Mouse (Mus musculus) frontal cortex, postnatal 36 days (tissue): ENCODE measurements around the gene Tspo.

Experiments
- DNase-seq, 2 experiments: peaks; one replicate each; pipeline ENCODE4 v3.0.0; 2022; ENCODE audit warnings: low spot score in 2 of 2

The Tspo gene

DNA sequence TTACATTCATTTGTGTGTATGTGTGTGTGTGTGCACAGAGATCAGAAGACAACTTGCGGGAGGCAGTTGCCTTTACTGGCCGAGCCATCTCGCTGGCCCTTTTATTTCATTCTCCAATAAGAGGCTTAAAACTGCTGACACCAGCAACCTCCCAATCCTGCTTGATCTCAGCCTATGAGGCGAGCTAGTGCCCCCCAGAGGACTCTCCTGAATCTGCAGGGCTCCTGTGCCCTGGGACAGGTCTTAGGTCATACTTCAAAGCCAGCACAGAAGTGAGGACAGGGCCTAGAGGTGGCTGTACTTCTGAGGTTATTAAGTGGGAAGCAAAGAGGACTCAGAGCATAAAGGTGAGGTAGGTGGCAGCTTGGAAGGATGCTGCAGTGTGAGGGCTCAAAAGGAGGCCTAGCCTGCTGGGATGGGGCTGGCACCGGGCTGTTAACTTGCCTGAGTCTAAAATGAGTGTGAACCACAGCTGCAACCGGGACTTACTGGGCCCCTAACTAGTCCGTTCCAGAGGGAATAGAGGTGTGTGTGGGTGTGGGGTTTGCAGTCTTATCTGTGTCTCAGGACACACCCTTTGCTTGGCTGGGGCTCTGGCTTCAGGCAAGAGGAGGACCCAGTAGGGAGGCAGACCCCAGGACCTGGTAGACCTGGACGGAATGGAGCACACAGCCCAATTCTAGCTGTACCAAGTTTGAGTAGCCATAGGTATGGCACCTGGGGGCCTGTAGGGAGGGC is 20.2 kb downstream of the Tspo start:
- DNase-seq: no peak

- no peak for DNase-seq
These were observed 21.4 kb downstream of the Tspo start for GRCm38 (mm10) chr15:83584741-83585220.

DNA sequence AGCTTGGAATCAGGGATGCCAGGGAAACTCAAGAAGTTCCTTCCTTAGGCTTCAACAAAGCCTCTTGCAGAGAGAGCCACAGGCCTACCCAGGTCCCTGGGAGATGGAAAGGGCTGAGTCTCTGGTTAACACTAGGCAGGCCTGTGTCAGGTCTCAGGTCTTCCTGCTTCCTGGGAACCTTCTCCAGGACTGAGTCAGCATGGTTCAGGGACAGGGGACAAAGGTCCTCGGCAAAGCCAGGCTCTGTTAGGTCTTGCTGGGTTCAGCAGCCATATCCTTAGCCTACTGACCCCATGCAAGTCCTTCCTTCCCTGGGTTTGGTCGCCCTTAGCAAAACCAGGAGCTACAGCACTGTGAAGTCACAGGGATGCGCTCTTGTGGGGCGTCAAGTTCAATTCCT is 27.4 kb downstream of the Tspo start:
- DNase-seq: no peak

GRCm38 (mm10) chr15:83591758-83592157 is 28.4 kb downstream of the Tspo start:
- DNase-seq: no peak

DNA sequence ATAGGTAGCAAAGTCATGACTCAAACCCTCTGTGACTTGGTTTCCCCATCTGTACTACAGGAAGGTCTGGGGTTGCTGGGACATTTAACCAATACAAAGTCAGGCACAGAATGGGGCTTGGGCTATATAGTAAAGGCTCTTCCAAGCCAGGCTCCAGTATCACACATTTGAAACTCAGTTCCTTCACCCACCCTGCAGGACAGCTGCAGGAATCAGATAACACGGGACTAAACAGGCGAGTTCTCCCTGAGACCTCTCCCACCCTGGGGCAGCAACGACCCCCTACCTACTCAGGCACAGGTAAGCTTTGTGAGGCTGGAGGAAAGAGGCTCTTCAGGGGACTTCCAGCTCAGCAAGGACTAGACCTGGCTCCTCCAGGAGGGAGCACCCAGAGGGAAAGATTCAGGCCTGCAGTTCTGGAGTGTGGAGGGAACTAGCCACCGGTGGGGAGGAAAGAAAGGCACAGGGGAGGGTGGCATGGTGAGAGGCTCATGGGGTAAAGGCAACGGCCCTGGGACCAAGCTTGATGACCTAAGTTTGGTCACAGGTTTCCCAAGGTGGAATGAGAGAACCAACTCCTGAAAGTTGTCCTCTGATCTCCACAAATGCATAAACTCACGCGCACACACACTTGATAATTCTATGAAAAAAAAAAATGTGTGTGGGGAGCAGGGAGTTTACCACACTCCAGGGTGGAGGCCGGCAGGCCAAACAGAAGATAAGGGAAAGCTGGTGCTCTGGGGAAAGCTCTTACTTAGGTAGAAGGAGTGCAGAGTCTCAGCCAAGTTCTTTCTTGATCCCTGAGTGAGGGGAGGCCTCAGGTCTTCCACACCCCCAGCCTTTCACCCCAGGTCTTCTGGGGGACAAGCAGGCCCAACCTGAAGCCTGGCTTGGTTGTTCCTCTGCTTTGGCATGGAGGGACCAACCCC is 29.1 kb downstream of the Tspo start:
- no peak for DNase-seq

DNA sequence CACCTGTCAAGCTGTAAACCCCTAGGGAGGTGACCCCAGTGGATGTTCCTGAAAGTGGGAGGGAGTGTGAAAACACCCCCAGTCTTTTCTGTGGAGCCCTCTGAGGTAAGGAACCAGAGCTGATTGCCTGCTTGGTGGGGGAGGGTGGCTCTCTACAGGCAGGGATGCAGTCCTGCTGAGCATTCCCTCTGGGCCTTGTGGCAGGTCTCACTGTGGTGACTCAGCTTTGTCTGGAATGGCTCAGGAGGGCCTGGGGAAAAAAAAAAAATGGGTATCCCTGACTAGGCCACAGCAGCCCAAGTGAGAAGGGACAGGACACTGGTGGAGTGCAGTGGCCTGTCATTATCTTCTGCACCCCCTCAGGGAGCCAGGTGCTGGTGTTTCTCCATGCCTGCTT is 29.8 kb downstream of the Tspo start:
- no peak for DNase-seq

DNA sequence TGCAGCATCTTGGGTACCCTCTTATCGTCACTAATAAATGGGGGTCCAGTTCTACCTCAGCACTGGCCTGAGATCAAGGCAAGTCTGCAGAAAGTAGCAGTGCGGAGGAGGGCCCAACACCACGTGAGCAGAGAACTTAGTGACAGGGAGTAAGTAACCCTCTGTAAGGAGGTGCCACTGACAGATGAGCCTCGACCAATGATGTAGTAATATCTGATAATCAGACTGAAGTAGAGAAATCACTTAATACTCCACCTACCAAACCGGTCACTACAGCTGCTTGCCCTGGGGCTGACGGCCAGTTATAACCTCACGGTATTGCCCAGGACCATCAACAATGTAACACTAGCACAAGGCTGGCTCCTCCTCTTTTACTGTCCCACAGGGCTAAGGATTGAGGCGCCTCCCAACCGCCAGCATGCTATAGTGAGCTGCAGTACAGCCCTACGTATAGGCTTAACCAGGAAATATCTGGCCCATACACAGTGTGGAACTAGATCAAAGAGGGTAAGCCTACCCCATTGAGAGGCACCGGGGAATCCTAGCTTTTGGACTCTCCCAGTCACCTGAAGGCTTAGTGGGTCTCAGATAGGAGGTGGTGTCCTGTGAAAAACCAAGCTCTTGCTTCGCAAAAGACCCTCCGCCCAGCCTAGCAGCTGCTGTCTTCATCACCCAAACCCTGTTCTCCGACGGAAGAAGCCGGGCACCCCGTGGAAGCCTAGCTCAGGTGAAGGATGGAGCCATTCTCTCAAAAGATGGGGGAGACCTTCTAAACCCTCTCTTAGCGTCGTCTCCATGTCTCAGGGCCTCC is 30.5 kb downstream of the Tspo start:
- DNase-seq: no peak

DNA sequence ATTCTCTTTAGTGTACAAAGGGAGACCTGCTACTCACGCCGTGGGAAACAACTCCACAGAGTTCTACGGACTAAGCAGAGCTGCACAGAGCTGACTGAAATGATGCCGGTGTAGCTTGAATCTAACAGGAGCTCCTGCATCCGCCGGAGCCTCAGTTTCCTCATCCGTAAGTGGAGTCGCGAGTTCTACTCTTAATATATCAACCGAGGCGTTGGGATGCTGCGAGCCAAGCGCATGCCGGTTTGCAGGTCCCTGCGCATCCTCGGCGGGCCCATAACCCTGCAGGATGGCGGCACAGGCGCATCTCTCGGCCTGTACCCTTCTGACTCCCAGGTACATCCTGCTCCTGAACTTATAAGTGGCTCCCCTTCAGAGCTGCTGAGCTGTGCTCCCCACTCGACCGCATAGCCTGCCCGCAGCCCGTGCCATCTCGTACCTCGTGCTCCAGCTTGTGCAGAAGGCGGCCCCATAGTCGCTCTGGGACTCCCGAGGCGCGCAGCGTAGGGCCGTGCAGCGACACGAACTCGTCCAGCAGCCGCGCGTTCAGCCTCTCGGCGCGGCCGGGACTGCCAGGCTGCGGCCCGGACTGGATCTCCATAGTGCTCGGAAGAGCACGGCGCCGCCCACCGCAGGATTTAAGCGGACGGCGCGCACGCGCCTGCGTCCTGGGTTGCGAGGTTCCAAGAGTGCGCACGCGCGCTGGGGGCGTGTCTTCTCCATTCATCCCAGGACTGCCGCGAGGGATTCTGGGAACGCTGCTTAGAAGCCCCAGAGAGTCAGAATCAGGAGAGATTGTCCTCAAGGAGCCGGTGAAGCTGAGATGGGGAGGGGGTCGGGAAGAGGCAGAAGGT is 31.3 kb downstream of the Tspo start, which contains the start of gene Ttll12:
TSS of gene Ttll12 (minus strand) at position 645 of the 851 bp plus-strand sequence.
- DNase-seq: peak; percentile 94 to 97

DNA sequence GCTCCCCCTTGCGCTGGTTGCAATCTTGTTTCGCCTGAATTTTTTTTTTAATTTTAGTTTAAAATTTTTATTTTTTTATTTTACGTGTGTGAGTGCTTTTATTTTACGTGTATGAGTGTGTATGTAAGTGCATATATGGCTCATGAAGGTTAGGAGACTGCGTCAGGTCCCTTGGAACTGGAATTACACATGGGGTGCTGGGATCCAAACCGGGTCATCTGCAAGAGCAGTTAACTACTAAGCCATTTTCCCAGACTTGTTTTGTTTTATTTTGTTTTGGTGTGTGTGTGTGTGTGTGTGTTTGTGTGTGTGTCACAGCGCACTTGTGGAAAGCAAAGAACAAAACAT is 31.9 kb downstream of the Tspo start:
- DNase-seq: no peak

DNA sequence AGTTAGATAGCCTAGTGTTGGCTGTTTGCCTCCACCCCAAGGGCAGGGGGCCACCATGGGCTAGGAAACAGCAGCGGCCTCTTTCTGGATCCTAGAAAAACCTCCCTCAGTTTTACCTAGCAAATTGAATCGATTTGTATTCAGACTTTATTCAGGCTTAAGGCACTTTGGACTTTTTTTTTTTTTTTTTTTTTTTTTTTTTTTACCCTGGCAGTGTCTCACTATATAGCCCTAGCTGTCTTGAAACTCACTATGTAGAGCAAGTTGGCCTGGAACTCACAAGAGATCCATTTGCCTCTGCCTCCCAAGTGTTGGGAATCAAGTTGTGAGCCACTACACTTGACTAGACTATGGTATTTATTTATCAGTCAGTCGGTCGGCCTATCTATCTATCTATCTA is 33.4 kb downstream of the Tspo start:
- DNase-seq: no peak

- no peak for DNase-seq
These were observed 37.8 kb downstream of the Tspo start for GRCm38 (mm10) chr15:83601185-83601584.

DNA sequence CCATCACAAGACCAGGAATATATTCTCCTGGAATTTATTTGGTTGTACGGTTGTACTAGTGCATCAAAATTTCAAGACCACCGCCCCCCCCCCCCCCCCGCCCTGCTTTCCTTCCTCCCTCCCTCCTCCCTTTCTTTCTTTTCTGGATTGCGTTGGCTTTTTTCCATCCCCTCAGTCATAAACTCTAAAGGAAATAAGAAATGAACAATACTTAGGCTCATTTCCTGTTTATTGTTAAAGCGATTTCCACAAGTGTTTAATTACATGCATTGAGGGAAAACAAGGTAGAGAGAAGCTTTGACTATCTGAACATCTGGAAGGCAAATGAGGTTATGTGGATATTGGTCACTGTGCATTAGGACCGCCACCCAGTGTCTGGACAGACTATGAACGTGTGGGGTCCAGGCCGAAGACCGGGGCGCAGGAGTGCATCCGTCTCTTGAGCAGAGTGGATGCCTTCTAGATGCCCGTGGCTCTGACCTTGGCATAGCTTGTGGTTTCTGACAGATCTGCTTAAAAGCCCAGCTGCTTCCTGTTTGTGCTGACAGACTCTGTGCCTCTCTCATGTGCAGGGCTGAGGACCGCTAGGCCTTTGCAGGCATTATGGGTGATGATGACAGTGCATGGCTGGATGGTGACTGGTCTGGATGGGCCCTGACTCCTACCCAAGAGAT is 39.1 kb downstream of the Tspo start:
- no peak for DNase-seq

GRCm38 (mm10) chr15:83603046-83603396 is 39.6 kb downstream of the Tspo start:
- no peak for DNase-seq

DNA sequence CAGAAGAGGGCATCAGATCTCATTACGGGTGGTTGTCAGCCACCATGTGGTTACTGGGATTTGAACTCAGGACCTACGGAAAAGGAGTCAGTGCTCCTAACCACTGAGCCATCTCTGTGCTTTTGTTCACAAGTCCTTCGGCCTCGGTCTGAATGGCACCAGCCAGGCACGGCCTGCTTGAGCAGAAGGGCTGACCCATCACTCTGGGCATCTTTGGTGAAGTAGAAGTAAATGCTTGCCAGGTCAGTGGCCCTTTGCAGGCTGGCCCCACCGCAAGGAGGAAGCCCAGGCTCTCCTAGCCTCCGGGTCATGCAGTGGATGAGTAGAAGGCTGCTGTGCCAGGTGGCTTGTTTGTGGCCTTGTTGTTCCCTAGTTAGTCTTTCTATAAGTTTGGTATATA is 40.0 kb downstream of the Tspo start:
- DNase-seq: no peak

GRCm38 (mm10) chr15:83606216-83606615 is 42.8 kb downstream of the Tspo start:
- DNase-seq: no peak

GRCm38 (mm10) chr15:83606700-83607099 is 43.3 kb downstream of the Tspo start:
- no peak for DNase-seq

DNA sequence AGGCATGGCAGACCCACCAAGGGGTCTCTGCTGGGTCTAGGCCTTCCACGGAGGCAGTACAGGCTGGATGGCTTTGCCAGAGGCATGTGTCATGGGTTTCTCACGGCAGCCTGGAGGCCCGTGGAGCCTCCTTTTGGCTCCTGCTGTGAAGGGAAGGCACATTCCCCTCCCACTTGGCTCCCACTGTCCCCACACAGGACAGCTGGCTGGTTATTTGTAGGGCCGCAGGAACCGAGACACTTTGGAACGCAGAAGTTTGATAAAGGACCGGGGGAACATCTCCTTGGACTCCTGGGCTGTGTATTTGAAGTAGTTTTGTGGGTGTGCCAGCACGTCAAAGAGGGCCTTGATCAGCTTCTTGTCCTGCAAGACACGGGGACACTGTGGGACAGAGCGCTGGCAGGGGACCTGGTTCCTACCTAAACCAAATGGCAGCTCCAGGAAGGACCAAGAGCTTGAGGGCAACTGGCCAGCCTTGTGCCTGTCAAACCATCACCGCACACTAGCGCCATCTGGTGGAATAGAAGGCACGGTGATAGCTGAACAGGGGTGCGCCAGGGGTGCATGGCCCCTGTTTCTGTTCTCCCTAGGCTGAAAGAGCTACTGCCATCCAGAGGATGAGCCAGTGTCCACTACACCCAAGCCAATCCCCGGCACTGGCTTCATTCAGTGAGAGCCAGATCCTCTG is 43.9 kb downstream of the Tspo start:
- peak; percentile 39 to 59 for DNase-seq

DNA sequence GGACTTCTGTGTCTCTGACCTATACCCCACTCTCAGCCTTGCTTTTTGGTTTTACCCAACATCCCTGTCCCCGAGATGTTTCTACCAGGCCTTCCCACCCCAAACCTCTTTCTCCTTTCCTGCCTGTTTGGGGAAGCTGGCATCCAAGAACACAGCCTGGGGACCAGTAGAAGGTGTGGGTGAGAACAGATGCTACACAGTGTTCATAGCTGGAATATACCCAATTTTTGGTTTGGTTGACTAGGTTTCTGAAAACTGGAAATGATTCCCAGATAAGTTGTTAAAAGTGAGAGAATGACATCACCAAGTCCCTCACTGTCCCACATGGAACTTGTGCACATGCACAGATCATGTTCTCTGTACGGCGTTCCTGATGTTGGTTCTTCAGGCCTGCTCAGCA is 51.9 kb downstream of the Tspo start:
- DNase-seq: peak; percentile 36 to 71
